Mouse (Mus musculus) spleen, adult 2 months (tissue): ENCODE measurements around the gene Cdca3.

ENCODE experiments used
- CTCF ChIP-seq: fragments of 200-500 bp; IDR thresholded peaks from 2 replicates; pipeline ENCODE4 v1.5.1; 2011; ENCODE audit warnings: mild to moderate bottlenecking, inconsistent platforms; ENCODE audit not compliant: insufficient read depth, insufficient read length, insufficient replicate concordance; ENCODE audit errors: extremely low read depth
- POLR2A ChIP-seq: fragments of 200-500 bp; IDR thresholded peaks from 2 replicates; pipeline ENCODE4 v1.6.1; 2011; ENCODE audit warnings: low read depth, low read length, inconsistent platforms

- TF ChIP-seq CTCF (no peak), POLR2A (no peak)
Observed at GRCm38 (mm10) chr6:124840241-124841167, 11.2 kb downstream of the Cdca3 start, which contains the start of gene Gnb3.
